Comparison of ENCODE assay signal across 27 mouse cellular contexts in the genomic region with DNA sequence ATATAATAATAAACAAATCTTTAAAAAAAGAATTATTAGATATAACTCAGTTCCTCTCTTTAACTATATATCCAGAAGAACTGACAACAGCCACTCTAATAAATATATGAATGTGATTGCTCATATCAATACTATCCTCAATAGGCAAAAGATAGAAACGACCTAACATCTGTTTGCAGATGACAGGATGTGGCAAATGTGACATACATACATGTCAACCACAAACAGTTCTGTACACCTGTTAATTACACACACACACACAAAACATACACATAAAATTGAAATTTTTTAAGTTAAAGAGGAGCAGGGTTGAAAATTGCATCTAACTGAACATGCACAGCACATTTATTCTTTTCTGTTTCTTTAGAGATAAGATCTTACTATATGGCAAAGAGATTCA. TPM values are rescaled to one million over a fixed set of nuclear protein-coding genes. Genes with fewer than 3 reads are reported as not detected.
"Had no signal": no experiment of that assay in that cellular context is flagged by ENCODE, and none has a peak within 500 bp of the region (broad histone marks: within the 10 kb centered on the region; RNA-seq: fewer than 3 reads in every experiment).

No protein-coding gene starts in this region.

- ATAC-seq: intestine, postnatal 0 days; liver, postnatal 0 days; lung, postnatal 0 days; midbrain, embryonic 13.5 days; midbrain, embryonic 16.5 days had no signal

- H3K27ac ChIP-seq: kidney, postnatal 0 days; layer of hippocampus, adult 2 months; left cerebral cortex, adult 2 months; limb, embryonic 12.5 days; limb, embryonic 15.5 days; liver, embryonic 14.5 days; midbrain, embryonic 10.5 days; midbrain, embryonic 13.5 days; neural tube, embryonic 12.5 days; neural tube, embryonic 15.5 days; stomach, postnatal 0 days had no signal

- DNase-seq: kidney, adult 2 months; kidney, postnatal 25 days; layer of hippocampus, adult 9-11 months; left cerebral cortex, postnatal 4 days; liver, postnatal 0 days; lung, embryonic 14.5 days; right cerebral cortex, adult 18-20 months; right cerebral cortex, postnatal 14 days; right cerebral cortex, postnatal 4 days had no signal

- H3K4me1 ChIP-seq: limb, embryonic 12.5 days; limb, embryonic 15.5 days; midbrain, embryonic 13.5 days; neural tube, embryonic 12.5 days; neural tube, embryonic 15.5 days had no signal

- H3K9ac ChIP-seq: limb, embryonic 12.5 days; limb, embryonic 15.5 days; liver, embryonic 14.5 days; liver, postnatal 0 days; lung, embryonic 14.5 days; midbrain, embryonic 13.5 days; neural tube, embryonic 12.5 days; neural tube, embryonic 15.5 days had no signal

- H3K9me3 ChIP-seq: limb, embryonic 12.5 days; limb, embryonic 15.5 days; megakaryocyte, embryonic 14.5 days; midbrain, embryonic 10.5 days; midbrain, embryonic 13.5 days; neural tube, embryonic 12.5 days; neural tube, embryonic 15.5 days had no signal

- H3K36me3 ChIP-seq: limb, embryonic 12.5 days; limb, embryonic 15.5 days; midbrain, embryonic 10.5 days; midbrain, embryonic 13.5 days; neural tube, embryonic 12.5 days; neural tube, embryonic 15.5 days had no signal

- H3K4me3 ChIP-seq: layer of hippocampus, adult 2 months; left cerebral cortex, adult 2 months; limb, embryonic 12.5 days; limb, embryonic 15.5 days; megakaryocyte, embryonic 14.5 days; midbrain, embryonic 10.5 days; midbrain, embryonic 13.5 days; neural tube, embryonic 12.5 days; neural tube, embryonic 15.5 days had no signal

- H3K4me2 ChIP-seq: limb, embryonic 12.5 days; limb, embryonic 15.5 days; liver, embryonic 11.5 days; lung, embryonic 14.5 days; midbrain, embryonic 13.5 days; neural tube, embryonic 12.5 days; neural tube, embryonic 15.5 days had no signal

- H3K27me3 ChIP-seq: limb, embryonic 12.5 days; limb, embryonic 15.5 days; megakaryocyte, embryonic 14.5 days; midbrain, embryonic 13.5 days; neural tube, embryonic 12.5 days; neural tube, embryonic 15.5 days had no signal

RNA-seq across cellular contexts. Expression of a gene that starts 46.4 kb away (rescaled TPM):
- total RNA-seq: layer of hippocampus, postnatal 25 days had no signal
- polyA plus RNA-seq: liver, postnatal 0 days; midbrain, embryonic 13.5 days; stomach, embryonic 14.5 days had no signal
